Mouse (Mus musculus): ENCODE results near the gene Taf5l.
A peak's percentile ranks its signal among the peaks of the same experiment; 100 is the strongest.

Gene Taf5l

DNA sequence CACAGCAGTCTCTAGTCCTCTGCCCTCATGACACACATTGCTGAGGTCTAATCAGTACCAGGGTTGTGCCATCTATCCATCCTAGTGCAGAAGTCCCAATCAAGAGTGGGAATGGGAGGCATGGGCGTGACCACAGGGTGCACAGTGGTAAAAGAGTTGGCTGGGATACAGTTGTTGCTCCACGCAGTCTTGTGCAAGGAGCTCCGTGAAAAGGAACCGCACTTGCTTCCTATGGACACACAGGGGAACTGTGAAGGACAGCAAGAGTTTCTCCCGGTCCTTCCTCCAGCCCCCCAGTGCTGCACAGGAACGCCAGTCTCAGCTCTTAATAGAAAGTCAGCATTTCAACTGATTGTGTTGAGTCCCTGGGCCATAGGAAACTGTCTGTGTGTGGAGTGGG, 61.7 kb downstream of the Taf5l start:
- DNase-seq: no peak

GRCm38 (mm10) chr8:123958130-123958529, 63.1 kb downstream of the Taf5l start:
- no peak for DNase-seq

GRCm38 (mm10) chr8:123954246-123954645, 67.0 kb downstream of the Taf5l start:
- DNase-seq: no peak

DNA sequence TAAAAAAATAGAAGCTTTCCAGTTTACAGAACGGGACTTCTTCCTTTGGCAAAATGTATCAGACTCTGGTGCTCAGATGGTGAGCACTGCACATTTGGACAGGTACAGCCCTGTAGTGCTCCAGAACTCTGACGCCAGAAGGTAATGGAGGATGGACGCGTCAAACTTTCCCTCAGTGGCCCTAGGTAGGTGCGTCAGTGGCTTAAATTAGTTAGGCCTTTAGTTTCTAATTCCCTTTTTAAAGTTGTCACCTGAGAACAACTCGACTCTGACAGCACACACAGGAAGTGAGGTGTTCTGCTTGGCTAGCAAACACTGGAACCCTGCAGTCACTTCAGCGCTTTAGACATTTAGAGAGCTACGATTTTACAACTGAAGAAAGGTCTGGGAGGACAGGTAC, 67.5 kb downstream of the Taf5l start:
- no peak for DNase-seq

- DNase-seq: peak; percentile 67 to 69
These were observed 71.0 kb downstream of the Taf5l start for GRCm38 (mm10) chr8:123950077-123950802.

GRCm38 (mm10) chr8:123949686-123949986, 71.6 kb downstream of the Taf5l start:
- no peak for DNase-seq

DNA sequence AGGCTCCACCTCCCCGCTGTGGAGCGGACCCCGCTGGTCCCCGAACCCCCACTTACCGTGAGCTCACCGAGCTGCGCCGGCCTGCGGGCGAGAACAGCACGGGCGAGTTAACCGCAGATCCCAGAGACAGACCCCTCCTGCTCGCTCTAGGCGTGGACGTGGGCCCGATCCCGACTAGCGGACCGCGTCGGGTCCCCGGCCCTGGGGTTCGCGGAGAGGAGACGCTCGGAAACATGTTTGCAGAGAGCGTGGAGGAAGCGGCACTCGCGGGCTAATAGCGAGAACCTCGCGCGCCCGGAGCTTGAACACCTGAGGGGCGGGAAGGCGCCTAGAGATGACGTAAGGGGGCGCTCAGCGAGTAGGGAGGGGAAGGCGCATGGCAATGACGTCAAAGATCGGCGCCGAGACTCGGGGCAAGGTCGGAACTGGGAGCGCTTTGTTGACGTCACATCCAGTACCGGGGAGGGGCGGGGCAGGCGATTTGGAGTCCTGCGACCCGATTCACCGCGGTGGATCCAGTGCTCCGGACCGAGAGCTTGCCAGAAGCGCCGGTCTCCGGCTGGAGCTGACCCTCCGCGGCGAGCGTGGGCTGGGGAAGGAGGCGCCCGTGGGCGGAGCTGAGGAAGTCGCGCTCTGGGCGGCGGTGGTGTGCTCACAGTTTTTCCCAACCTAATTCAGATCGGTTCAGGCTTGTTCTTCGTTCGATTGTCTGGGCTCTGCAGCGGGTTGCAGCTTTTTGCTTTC, 72.1 kb downstream of the Taf5l start, which contains the start of gene Nup133:
Nup133 (minus strand) TSS at position 324 of the 744 bp plus-strand sequence.
- DNase-seq: peak; percentile 100

Data from cerebellum, postnatal 14 days (tissue).